Comparison of ENCODE assay signal across 8 mouse cellular contexts in genomic region chr11:28583138-28583910, GRCm38 (mm10). TPM values are rescaled to one million over a fixed set of nuclear protein-coding genes. Genes with fewer than 3 reads are reported as not detected.
DNase-seq lines count a peak whose midpoint lies in the region; ATAC-seq and TF ChIP-seq lines count a peak whose summit lies in the region.

No protein-coding gene starts in this region.

- peak overlapping the region; percentile 96 for H3K4me2 ChIP-seq in intestine, embryonic 15.5 days (replicated peaks)
- peak overlapping the region; percentile 68 for H3K4me2 ChIP-seq in stomach, postnatal 0 days (replicated peaks; ENCODE audit: low read depth)

- peak; percentile 45 to 55 for DNase-seq in left cerebral cortex, adult 2 months (ENCODE audit: extremely low spot score in 1 of 2, low spot score in 2 of 2)
- no peak for DNase-seq in left cerebral cortex, adult 9 months (ENCODE audit: low spot score in 2 of 2)
- DNase-seq in gastrocnemius, postnatal 14 days: peak; percentile 5
- DNase-seq in lung, postnatal 14 days: peak; percentile 12
- DNase-seq in stomach, postnatal 0 days (ENCODE audit: low spot score): peak; percentile 15
- DNase-seq in spleen, adult 12 weeks (ENCODE audit: low spot score): no peak

- H3K27me3 ChIP-seq in intestine, embryonic 15.5 days (replicated peaks): peaks cover 21% of the 10 kb centered on the region
- no peaks in the 10 kb centered on the region for H3K27me3 ChIP-seq in stomach, postnatal 0 days (ENCODE audit: control insufficient read depth, insufficient read depth, low read length)

- H3K9me3 ChIP-seq in intestine, embryonic 15.5 days: no peaks in the 10 kb centered on the region
- no peaks in the 10 kb centered on the region for H3K9me3 ChIP-seq in stomach, postnatal 0 days (ENCODE audit: control insufficient read depth, low read length)

- no peak for TF ChIP-seq EP300 in stomach, postnatal 0 days (optimal IDR thresholded peaks at IDR 0.05)

- no peak for TF ChIP-seq POLR2A in cortical plate, adult 2 months (IDR thresholded peaks at IDR 0.05; ENCODE audit: extremely low read depth, insufficient read depth, low read length)

- H3K9ac ChIP-seq in intestine, embryonic 15.5 days: peak overlapping the region; percentile 20
- H3K9ac ChIP-seq in stomach, postnatal 0 days (ENCODE audit: low read length): peak overlapping the region; percentile 47

- intact Hi-C loops in left cerebral cortex, adult 2 months (cut with DNase I): loop anchor here (1.0 to 10.0 kb wide), 8 partner anchors 91 to 1363 kb away; no protein-coding TSS in a partner anchor
- intact Hi-C loops in gastrocnemius, postnatal 14 days (cut with DNase I; ENCODE audit: low total_unique reads): no loop called here

- H3K4me3 ChIP-seq in left cerebral cortex, adult 2 months: peak overlapping the region; percentile 67
- peak overlapping the region; percentile 89 for H3K4me3 ChIP-seq in cortical plate, adult 2 months (ENCODE audit: insufficient read depth, low read length)
- peak overlapping the region; percentile 50 for H3K4me3 ChIP-seq in intestine, embryonic 15.5 days (replicated peaks)
- peak overlapping the region; percentile 42 for H3K4me3 ChIP-seq in stomach, postnatal 0 days (ENCODE audit: low read depth, low read length)

- no peaks in the 10 kb centered on the region for H3K36me3 ChIP-seq in intestine, embryonic 15.5 days
- H3K36me3 ChIP-seq in stomach, postnatal 0 days (ENCODE audit: control insufficient read depth, insufficient read depth, low read length): no peaks in the 10 kb centered on the region

- H3K27ac ChIP-seq in left cerebral cortex, adult 2 months: peak overlapping the region; percentile 97
- H3K27ac ChIP-seq in cortical plate, adult 2 months (ENCODE audit: insufficient read depth, low read length): peak overlapping the region; percentile 84
- no peak overlapping the region for H3K27ac ChIP-seq in intestine, embryonic 15.5 days
- H3K27ac ChIP-seq in stomach, postnatal 0 days (replicated peaks): no peak overlapping the region

- ATAC-seq in intestine, embryonic 15.5 days: peak; percentile 68
- ATAC-seq in stomach, postnatal 0 days (ENCODE audit: low FRiP score, low TSS enrichment): peak; percentile 27

- peaks cover 3% of the 10 kb centered on the region for H3K4me1 ChIP-seq in cortical plate, adult 2 months (ENCODE audit: control insufficient read depth, insufficient read depth, low read length)
- H3K4me1 ChIP-seq in intestine, embryonic 15.5 days (replicated peaks): peaks cover 6% of the 10 kb centered on the region; the same call in 1 of the 2 replicates
- no peaks in the 10 kb centered on the region for H3K4me1 ChIP-seq in stomach, postnatal 0 days (replicated peaks; ENCODE audit: control insufficient read depth, insufficient read depth)

- TF ChIP-seq CTCF in left cerebral cortex, adult 2 months (IDR thresholded peaks at IDR 0.05): no peak
- no peak for TF ChIP-seq CTCF in cortical plate, adult 2 months (IDR thresholded peaks at IDR 0.05; ENCODE audit: extremely low read depth, insufficient read depth, low read length)
- TF ChIP-seq CTCF in stomach, postnatal 0 days (IDR thresholded peaks at IDR 0.05; ENCODE audit: low read depth): no peak

- under 1% methylated on average over 63 of the region's 63 CpGs for WGBS in intestine, embryonic 15.5 days
- under 1% methylated on average over 61 of the region's 63 CpGs for WGBS in stomach, postnatal 0 days

RNA-seq across cellular contexts. Expression of gene Ccdc85a, which starts 0.8 kb away (rescaled TPM):
- 10 to 100 TPM; 95.1 to 98.3 TPM for total RNA-seq in left cerebral cortex, adult 2 months (2021)
- polyA plus RNA-seq in cortical plate, adult 2 months (2012; rRNA removed): 26.3 and 33.1 TPM in 2 replicates
- total RNA-seq in gastrocnemius, postnatal 14 days (2021): 10 to 100 TPM in 1 of 2 experiments, 1 to 10 TPM in 1; 7.1 to 11.4 TPM
- 1.9 and 2.0 TPM in 2 replicates for polyA plus RNA-seq in intestine, embryonic 15.5 days (2015; fragmentation: Nextera tagmentation; extraction: Ambion mirVana)
- polyA plus RNA-seq in stomach, postnatal 0 days (2015; fragmentation: Nextera tagmentation; extraction: Ambion mirVana): 0.75 and 1.1 TPM in 2 replicates

Comparison
In these comparisons a context has a peak if more than half of its experiments do, and no peak if none do; other contexts are left out.
1. DNase-seq: peak in left cerebral cortex, adult 2 months (2 of 2), gastrocnemius, postnatal 14 days (single experiment), lung, postnatal 14 days (single experiment) and stomach, postnatal 0 days (single experiment); none in left cerebral cortex, adult 9 months (0 of 2) and spleen, adult 12 weeks (single experiment).
2. H3K27ac ChIP-seq: peak in left cerebral cortex, adult 2 months (single experiment) and cortical plate, adult 2 months (single experiment); none in intestine, embryonic 15.5 days (single experiment) and stomach, postnatal 0 days (single experiment).
3. Peak in every context shown above with its lines, with median percentiles within 50 percentile points of each other: H3K4me3 ChIP-seq.